Mouse (Mus musculus) Patski (cell line): Measurements from ENCODE around the gene Ttc28. TPM values are rescaled to one million over a fixed set of nuclear protein-coding genes. Genes with fewer than 3 reads are reported as not detected.

ENCODE experiments used
- ATAC-seq: fragments of 100-300 bp; one replicate; pipeline ENCODE4 v1.8.0; 2021
- CTCF ChIA-PET: fragments of 350-600 bp; sonication (Branson Sonifier 250); formaldehyde crosslinking; loops from one replicate; lab custom pipeline; 2022; ENCODE audit warnings: inconsistent platforms; lab: Charles Lee
- POLR2A ChIA-PET: fragments of 350-600 bp; sonication (Branson Sonifier 250); formaldehyde crosslinking; loops from one replicate; lab custom pipeline; 2022; ENCODE audit warnings: antibody characterized with exemption, inconsistent platforms; lab: Charles Lee
- DNase-seq: peaks from one replicate; pipeline ENCODE4 v3.0.0-alpha.2; 2011; ENCODE audit warnings: low read depth, low spot score
- H3K27me3 ChIP-seq: fragments of 371-371 bp; one replicate; pipeline ENCODE4 v1.5.1; 2021
- CTCF ChIP-seq: fragments of 100-300 bp; IDR thresholded peaks from one replicate; pipeline ENCODE4 v1.5.1; 2021
- in situ Hi-C: fragments of 300-500 bp; cut with MboI; formaldehyde crosslinking; loops from 3 replicates; pipeline ENCODE4 v1.11.1; 2018; ENCODE audit warnings: low pct_unique_long_range_greater_than_20kb, mixed read lengths
- polyA plus RNA-seq: library from polyadenylated mRNA; unstranded; gene quantifications from one replicate; pipeline ENCODE4 v1.2.3, GENCODE M21; 2021

Ttc28 gene
- polyA plus RNA-seq, 1 experiment from 2014 or later = 9.0 TPM

GRCm38 (mm10) chr5:111297801-111298200 is 418.2 kb downstream of the Ttc28 start:
- ChIA-PET CTCF (no interaction called here), POLR2A (no interaction called here)

GRCm38 (mm10) chr5:111298706-111299105 is 419.1 kb downstream of the Ttc28 start:
- ChIA-PET POLR2A (no interaction called here), CTCF (no interaction called here)
- in situ Hi-C loops = no loop called here
- no peak for DNase-seq
- TF ChIP-seq CTCF = no peak
- no peak for ATAC-seq
- no peaks in the 10 kb centered on the region for H3K27me3 ChIP-seq

More at GRCm38 (mm10) chr5:111297801-111298200, 418.2 kb downstream of the Ttc28 start:
- ATAC-seq (no peak), DNase-seq (no peak)
- no peaks in the 10 kb centered on the region for H3K27me3 ChIP-seq
- TF ChIP-seq CTCF = no peak
- in situ Hi-C loops = no loop called here

GRCm38 (mm10) chr5:111300776-111301175 is 421.2 kb downstream of the Ttc28 start:
- ChIA-PET POLR2A (interaction anchor here (0.6 kb wide), 1 partner anchor 421 kb away, joined by 4 read pairs; the partner anchor contains the start of gene Ttc28), CTCF (interaction anchor here (1.3 kb wide), 1 partner anchor 27 kb away, joined by 3 read pairs; no protein-coding TSS in a partner anchor)
- H3K27me3 ChIP-seq = no peaks in the 10 kb centered on the region
- TF ChIP-seq CTCF = no peak
- in situ Hi-C loops = no loop called here
- no peak for ATAC-seq
- no peak for DNase-seq

- ChIA-PET CTCF (interaction anchor here (1.3 kb wide), 1 partner anchor 28 kb away, joined by 3 read pairs; no protein-coding TSS in a partner anchor), POLR2A (no interaction called here)
- no peak for TF ChIP-seq CTCF
- in situ Hi-C loops = no loop called here
- no peaks in the 10 kb centered on the region for H3K27me3 ChIP-seq
- ATAC-seq (no peak), DNase-seq (no peak)
These were observed 422.1 kb downstream of the Ttc28 start for GRCm38 (mm10) chr5:111301736-111302135.

- ATAC-seq = no peak
- no peak for DNase-seq
- in situ Hi-C loops = no loop called here
- ChIA-PET CTCF (interaction anchor here (1.0 to 1.4 kb wide), 2 partner anchors 16 to 19 kb away, joined by 3 to 4 read pairs; no protein-coding TSS in a partner anchor), POLR2A (no interaction called here)
- no peaks in the 10 kb centered on the region for H3K27me3 ChIP-seq
- peak; percentile 34 for TF ChIP-seq CTCF
These were observed 425.1 kb downstream of the Ttc28 start for GRCm38 (mm10) chr5:111304730-111305129.

- peak; percentile 75 for DNase-seq
- POLR2A ChIA-PET = no interaction called here
- TF ChIP-seq CTCF = no peak
- peak; percentile 77 for ATAC-seq
- no peaks in the 10 kb centered on the region for H3K27me3 ChIP-seq
- CTCF ChIA-PET = no interaction called here
- in situ Hi-C loops = no loop called here
These were observed 430.6 kb downstream of the Ttc28 start for GRCm38 (mm10) chr5:111310185-111310584.

GRCm38 (mm10) chr5:111313833-111314232 is 434.2 kb downstream of the Ttc28 start:
- ChIA-PET POLR2A (no interaction called here), CTCF (interaction anchor here (1.4 kb wide), 1 partner anchor 11 kb away, joined by 3 read pairs; no protein-coding TSS in a partner anchor)
- DNase-seq (no peak), ATAC-seq (no peak)
- in situ Hi-C loops = no loop called here
- no peaks in the 10 kb centered on the region for H3K27me3 ChIP-seq
- TF ChIP-seq CTCF = no peak

- no peak for ATAC-seq
- in situ Hi-C loops = no loop called here
- H3K27me3 ChIP-seq = no peaks in the 10 kb centered on the region
- POLR2A ChIA-PET = no interaction called here
- TF ChIP-seq CTCF = no peak
- CTCF ChIA-PET = interaction anchor here (1.4 kb wide), 1 partner anchor 30 kb away, joined by 4 read pairs; no protein-coding TSS in a partner anchor
- DNase-seq = no peak
These were observed 435.5 kb downstream of the Ttc28 start for GRCm38 (mm10) chr5:111315061-111315460.

- no peaks in the 10 kb centered on the region for H3K27me3 ChIP-seq
- TF ChIP-seq CTCF = no peak
- in situ Hi-C loops = no loop called here
- ATAC-seq = no peak
- no peak for DNase-seq
- POLR2A ChIA-PET = no interaction called here
- CTCF ChIA-PET = interaction anchor here (1.0 kb wide), 1 partner anchor 48 kb away, joined by 3 read pairs; no protein-coding TSS in a partner anchor
These were observed 437.9 kb downstream of the Ttc28 start for GRCm38 (mm10) chr5:111317526-111317925.

GRCm38 (mm10) chr5:111318946-111319345 is 439.3 kb downstream of the Ttc28 start:
- H3K27me3 ChIP-seq = no peaks in the 10 kb centered on the region
- DNase-seq (no peak), ATAC-seq (no peak)
- ChIA-PET POLR2A (no interaction called here), CTCF (interaction anchor here (1.0 to 1.8 kb wide), 2 partner anchors 44 to 46 kb away, joined by 3 read pairs; no protein-coding TSS in a partner anchor)
- TF ChIP-seq CTCF = no peak
- in situ Hi-C loops = no loop called here

- in situ Hi-C loops = no loop called here
- POLR2A ChIA-PET = no interaction called here
- no peak for ATAC-seq
- no peak for TF ChIP-seq CTCF
- DNase-seq = no peak
- H3K27me3 ChIP-seq = no peaks in the 10 kb centered on the region
- CTCF ChIA-PET = no interaction called here
These were observed 446.2 kb downstream of the Ttc28 start for GRCm38 (mm10) chr5:111325813-111326212.
